Mouse (Mus musculus) WW6 (cell line): Measurements from ENCODE around the gene 4930432K21Rik.

Experiments
- DNase-seq: peaks from one replicate; pipeline ENCODE4 v3.0.0-alpha.2; 2013; ENCODE audit warnings: low read depth, low spot score

Gene 4930432K21Rik

GRCm38 (mm10) chr8:84147324-84147766 is 480 bp upstream of the 4930432K21Rik start:
- DNase-seq, result peak; percentile 39

GRCm38 (mm10) chr8:84148531-84148850 is 666 bp downstream of the 4930432K21Rik start:
- no peak for DNase-seq

GRCm38 (mm10) chr8:84149181-84149580 is 1.4 kb downstream of the 4930432K21Rik start:
- no peak for DNase-seq

GRCm38 (mm10) chr8:84157620-84158019 is 9.8 kb downstream of the 4930432K21Rik start:
- no peak for DNase-seq

GRCm38 (mm10) chr8:84167696-84168095 is 19.9 kb downstream of the 4930432K21Rik start:
- DNase-seq, result no peak

GRCm38 (mm10) chr8:84170096-84170495 is 22.3 kb downstream of the 4930432K21Rik start:
- DNase-seq, result no peak

GRCm38 (mm10) chr8:84173861-84174260 is 26.0 kb downstream of the 4930432K21Rik start:
- no peak for DNase-seq

GRCm38 (mm10) chr8:84176560-84176959 is 28.7 kb downstream of the 4930432K21Rik start:
- DNase-seq, result no peak

GRCm38 (mm10) chr8:84177405-84177804 is 29.6 kb downstream of the 4930432K21Rik start:
- no peak for DNase-seq

GRCm38 (mm10) chr8:84178592-84178991 is 30.8 kb downstream of the 4930432K21Rik start:
- no peak for DNase-seq

- no peak for DNase-seq
Measured at GRCm38 (mm10) chr8:84179946-84180345, 32.1 kb downstream of the 4930432K21Rik start.

GRCm38 (mm10) chr8:84180530-84181190 is 32.8 kb downstream of the 4930432K21Rik start:
- DNase-seq, result no peak

GRCm38 (mm10) chr8:84182833-84183232 is 35.0 kb downstream of the 4930432K21Rik start:
- DNase-seq, result no peak

GRCm38 (mm10) chr8:84183261-84184084 is 35.6 kb downstream of the 4930432K21Rik start:
- DNase-seq, result no peak

GRCm38 (mm10) chr8:84184085-84185043 is 36.5 kb downstream of the 4930432K21Rik start:
- no peak for DNase-seq

- DNase-seq, result no peak
Measured at GRCm38 (mm10) chr8:84185117-84185516, 37.3 kb downstream of the 4930432K21Rik start, which contains the start of gene Nanos3. TSS of gene Nanos3 (minus strand) at chr8:84185217.

GRCm38 (mm10) chr8:84186547-84186946 is 38.7 kb downstream of the 4930432K21Rik start:
- DNase-seq, result peak; percentile 95

- no peak for DNase-seq
Measured at GRCm38 (mm10) chr8:84187065-84187755, 39.4 kb downstream of the 4930432K21Rik start.

GRCm38 (mm10) chr8:84188671-84189070 is 40.8 kb downstream of the 4930432K21Rik start:
- DNase-seq, result no peak

- no peak for DNase-seq
Measured at GRCm38 (mm10) chr8:84189603-84190002, 41.8 kb downstream of the 4930432K21Rik start.
